In genomic region chr16:87495716-87496447, GRCm38 (mm10) we compare ENCODE assay signal across 8 mouse cellular contexts. TPM values are rescaled to one million over a fixed set of nuclear protein-coding genes. Genes with fewer than 3 reads are reported as not detected.
DNase-seq lines count a peak whose midpoint lies in the region; ATAC-seq lines count a peak whose summit lies in the region.

Gene Cct8, minus strand, starts transcription at chr16:87495873.

- DNase-seq in Muller cell, postnatal 12 days (ENCODE audit: inconsistent ontology term): peak; percentile 96
- DNase-seq in cerebellum, adult 9-11 months: peak; percentile 97
- DNase-seq in frontal cortex, adult 2 months (ENCODE audit: extremely low spot score in 1 of 2, low spot score in 1 of 2): peak; percentile 94 to 98
- peak; percentile 97 for DNase-seq in hindbrain, embryonic 11.5 days (ENCODE audit: low spot score)
- peak; percentile 95 to 96 for DNase-seq in layer of hippocampus, postnatal 10 days (ENCODE audit: low spot score in 2 of 2)
- peak; percentile 99 for DNase-seq in lung, postnatal 10 days
- DNase-seq in ovary, postnatal 36 days (ENCODE audit: low spot score): peak; percentile 96
- peak; percentile 98 for DNase-seq in thymus, postnatal 25 days

- H3K4me3 ChIP-seq in hindbrain, embryonic 11.5 days (ENCODE audit: low read depth, low read length): peak within 1 kb of the TSS; percentile 94

- H3K9me3 ChIP-seq in hindbrain, embryonic 11.5 days (ENCODE audit: control insufficient read depth, low read length): no peaks in the 10 kb centered on the region

- H3K36me3 ChIP-seq in hindbrain, embryonic 11.5 days (ENCODE audit: control insufficient read depth, insufficient read depth, low read length): peaks cover 10% of the 10 kb centered on the region; the same call in 1 of the 2 replicates

- no peaks in the 10 kb centered on the region for H3K27me3 ChIP-seq in hindbrain, embryonic 11.5 days (ENCODE audit: control insufficient read depth, insufficient read depth, low read length)

- peak within 1 kb of the TSS; percentile 83 for H3K4me2 ChIP-seq in hindbrain, embryonic 11.5 days (replicated peaks; ENCODE audit: low read depth, low read length)

- ATAC-seq in hindbrain, embryonic 11.5 days (ENCODE audit: low FRiP score): peak; percentile 96

- 1% methylated on average over 46 of the region's 48 CpGs for WGBS in hindbrain, embryonic 11.5 days

- H3K9ac ChIP-seq in hindbrain, embryonic 11.5 days (ENCODE audit: low read depth, low read length): peak within 1 kb of the TSS; percentile 96

- peak within 1 kb of the TSS; percentile 79 for H3K27ac ChIP-seq in hindbrain, embryonic 11.5 days (ENCODE audit: low read depth, low read length)

- H3K4me1 ChIP-seq in hindbrain, embryonic 11.5 days (replicated peaks; ENCODE audit: control insufficient read depth, insufficient read depth, low read length): peaks cover 3% of the 10 kb centered on the region; the same call in 1 of the 2 replicates

RNA-seq across cellular contexts. Expression of gene Cct8, which starts in this region (rescaled TPM):
- polyA plus RNA-seq in frontal cortex, adult 2 months (2012; rRNA removed): 131 and 149 TPM in 2 replicates
- 656 and 686 TPM in 2 replicates for polyA plus RNA-seq in hindbrain, embryonic 11.5 days (2014; fragmentation: Nextera tagmentation; extraction: Ambion mirVana)
- total RNA-seq in layer of hippocampus, postnatal 10 days (2021): 100 to 1,000 TPM; 194 to 207 TPM

Comparison
In these comparisons a context has a peak if more than half of its experiments do, and no peak if none do; other contexts are left out.
1. Peak in every context shown above with its lines: DNase-seq, ATAC-seq, H3K4me3 ChIP-seq and H3K27ac ChIP-seq.